Mouse (Mus musculus) CH12F3 (cell line): Measurements from ENCODE around the gene Bud23.
"Not testable (repeated sequence)": the region's sequence is repeated elsewhere in the genome, so short reads cannot be mapped to it uniquely, and the experiment has no call there.

Source experiments
- in situ Hi-C: fragments of 300-500 bp; cut with MboI; formaldehyde crosslinking; loops from 2 replicates; pipeline ENCODE4 v1.14.3; 2020; ENCODE audit warnings: low sequenced_read_pairs

Bud23 gene

GRCm38 (mm10) chr5:135072720-135073119, 8.0 kb upstream of the Bud23 start:
- in situ Hi-C loops: no loop called here

- in situ Hi-C loops: no loop called here
These were observed 7.3 kb upstream of the Bud23 start for GRCm38 (mm10) chr5:135072061-135072460.

GRCm38 (mm10) chr5:135070448-135070847, 5.7 kb upstream of the Bud23 start:
- in situ Hi-C loops: no loop called here

- in situ Hi-C loops: no loop called here
These were observed 1.2 kb upstream of the Bud23 start for GRCm38 (mm10) chr5:135066008-135066407.

- in situ Hi-C loops: no loop called here
These were observed 385 bp downstream of the Bud23 start for GRCm38 (mm10) chr5:135064382-135064766.

DNA sequence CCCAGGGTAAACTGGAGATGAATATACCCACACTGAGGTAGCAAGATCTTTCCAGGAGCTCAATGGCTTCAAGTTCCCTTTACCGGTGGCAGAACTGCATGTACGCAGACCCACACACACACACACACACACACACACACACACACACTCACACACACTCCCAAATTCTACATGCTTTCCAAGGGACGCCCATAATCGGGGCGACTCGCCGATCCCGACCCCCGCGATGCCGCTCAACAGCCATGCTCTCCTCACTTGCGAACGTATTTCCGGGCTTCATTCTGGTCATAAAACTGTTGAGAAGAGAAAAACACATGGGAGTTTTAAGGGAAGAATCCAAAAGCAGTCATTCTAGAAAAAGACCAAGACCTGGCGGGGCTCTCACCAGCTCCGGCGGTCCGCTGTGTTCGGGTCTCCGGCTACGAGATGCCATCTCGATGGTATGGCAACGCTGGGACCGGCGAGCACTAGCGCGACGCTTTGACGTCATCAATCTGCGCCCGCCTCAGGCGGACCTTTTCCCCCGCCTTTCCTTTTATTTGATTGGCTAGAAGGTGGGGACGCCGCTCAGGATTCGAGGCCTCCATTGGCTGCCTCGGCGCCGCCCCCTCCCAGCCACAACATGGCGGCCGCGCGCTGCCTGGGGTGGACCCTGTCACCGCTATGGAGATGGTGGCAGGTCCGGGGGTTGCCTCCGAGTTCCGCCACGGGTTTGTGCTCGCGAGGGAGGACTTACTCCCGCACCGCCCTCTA, 954 bp downstream of the Bud23 start, which contains the start of gene Dnajc30:
Dnajc30 (plus strand) TSS at position 574 of the 753 bp plus-strand sequence.
- in situ Hi-C loops: no loop called here

DNA sequence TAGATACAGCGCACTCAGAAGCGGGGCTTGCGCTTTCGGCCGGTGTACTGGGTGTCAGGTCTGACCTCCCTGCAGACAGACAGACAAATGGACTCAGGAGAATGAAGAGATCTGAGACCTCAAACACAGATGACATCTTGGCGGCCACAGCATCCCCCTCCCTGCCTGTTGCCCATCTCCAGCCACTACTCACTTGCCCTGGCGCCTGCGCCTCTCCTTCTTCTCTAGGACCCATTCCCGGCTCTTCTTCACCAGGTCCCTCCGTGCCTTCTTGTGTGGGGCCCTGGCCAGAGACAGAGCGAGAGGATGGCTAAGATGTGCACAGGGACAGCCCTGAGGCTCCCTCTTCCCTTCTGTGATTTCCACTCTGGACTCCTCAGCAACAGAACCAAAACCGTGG, 11.4 kb downstream of the Bud23 start:
- in situ Hi-C loops: no loop called here

DNA sequence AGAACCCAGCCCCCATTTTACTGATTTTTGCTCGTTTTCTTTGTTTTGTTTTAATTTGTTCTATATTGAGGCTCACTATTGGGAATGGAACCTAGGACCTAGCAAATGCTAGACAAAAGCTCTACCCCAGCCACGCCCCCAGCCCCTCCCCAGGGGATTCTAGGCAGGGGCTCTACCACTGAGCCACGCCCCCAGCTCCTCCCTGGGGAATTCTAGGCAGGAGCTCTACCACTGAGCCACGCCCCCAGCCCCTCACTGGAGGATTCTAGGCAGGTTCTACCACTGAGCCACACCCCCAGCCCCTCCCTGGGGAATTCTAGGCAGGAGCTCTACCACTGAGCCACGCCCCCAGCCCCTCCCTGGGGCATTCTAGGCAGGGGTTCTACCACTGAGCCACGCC, 15.5 kb downstream of the Bud23 start:
- in situ Hi-C loops: not testable (repeated sequence)

- in situ Hi-C loops: no loop called here
These were observed 16.2 kb downstream of the Bud23 start for GRCm38 (mm10) chr5:135048539-135048938.

- in situ Hi-C loops: no loop called here
These were observed 20.2 kb downstream of the Bud23 start for GRCm38 (mm10) chr5:135044575-135044974.

GRCm38 (mm10) chr5:135042105-135042788, 22.5 kb downstream of the Bud23 start:
- in situ Hi-C loops: no loop called here

DNA sequence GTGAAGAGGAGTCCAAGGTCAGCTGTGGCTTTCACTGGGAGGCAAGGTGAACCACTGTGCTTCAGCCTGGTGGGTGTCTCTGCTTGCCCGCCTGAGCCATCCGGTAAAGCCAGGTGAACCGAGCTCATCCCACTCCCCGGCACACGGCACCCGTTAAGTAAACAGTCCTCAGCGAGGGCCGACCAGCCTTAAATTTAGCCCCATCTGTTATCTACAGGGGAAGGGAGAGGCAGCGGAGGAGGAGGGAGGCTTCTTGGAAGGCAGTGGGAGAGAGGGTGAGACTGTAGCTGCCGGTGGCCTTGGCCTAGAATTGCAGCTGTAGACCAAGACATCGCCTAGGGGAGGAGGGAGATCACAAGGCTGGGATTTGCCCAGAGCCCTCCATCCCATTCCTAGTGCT, 24.0 kb downstream of the Bud23 start:
- in situ Hi-C loops: no loop called here

- in situ Hi-C loops: no loop called here
These were observed 24.7 kb downstream of the Bud23 start for GRCm38 (mm10) chr5:135040059-135040458.

GRCm38 (mm10) chr5:135039541-135039940, 25.2 kb downstream of the Bud23 start:
- in situ Hi-C loops: no loop called here

GRCm38 (mm10) chr5:135037946-135038345, 26.8 kb downstream of the Bud23 start:
- in situ Hi-C loops: no loop called here

DNA sequence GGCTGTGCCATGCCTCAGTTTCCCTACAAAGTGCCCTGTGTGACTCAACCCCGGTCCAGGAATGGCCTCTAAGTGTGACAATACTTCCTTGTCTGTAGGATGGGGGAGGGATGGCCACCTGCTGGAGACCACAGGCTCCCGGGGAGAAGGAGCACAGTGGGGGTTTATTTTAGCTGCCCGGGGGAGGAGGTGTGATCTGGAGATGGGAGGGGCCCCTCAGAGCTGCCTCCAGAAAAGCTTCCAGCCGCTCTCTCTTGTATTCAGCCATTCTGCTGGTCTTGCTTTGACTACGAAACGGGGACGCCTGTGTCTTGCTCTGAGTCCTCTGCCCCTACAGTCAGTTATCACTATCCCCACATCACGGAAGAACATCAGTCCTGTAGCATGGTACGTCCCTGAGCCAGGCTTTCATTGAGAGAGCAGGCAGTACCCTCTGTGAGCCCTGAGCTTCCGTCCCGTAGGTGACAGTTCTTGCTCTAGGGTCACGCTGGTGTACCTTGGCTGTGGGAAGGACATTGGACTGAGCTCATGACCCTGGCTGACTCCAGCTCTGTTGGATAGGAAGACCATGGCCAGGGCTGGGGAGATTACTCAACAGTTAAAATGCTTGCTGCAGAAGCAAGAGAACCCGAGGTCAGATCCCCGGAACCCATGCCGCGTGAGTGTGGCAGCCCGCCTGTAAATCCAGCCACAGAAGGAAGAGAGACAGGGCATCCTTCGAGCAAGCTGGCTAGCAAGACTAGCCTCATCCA, 29.0 kb downstream of the Bud23 start:
- in situ Hi-C loops: no loop called here

- in situ Hi-C loops: no loop called here
These were observed 30.2 kb downstream of the Bud23 start for GRCm38 (mm10) chr5:135034593-135034992.

DNA sequence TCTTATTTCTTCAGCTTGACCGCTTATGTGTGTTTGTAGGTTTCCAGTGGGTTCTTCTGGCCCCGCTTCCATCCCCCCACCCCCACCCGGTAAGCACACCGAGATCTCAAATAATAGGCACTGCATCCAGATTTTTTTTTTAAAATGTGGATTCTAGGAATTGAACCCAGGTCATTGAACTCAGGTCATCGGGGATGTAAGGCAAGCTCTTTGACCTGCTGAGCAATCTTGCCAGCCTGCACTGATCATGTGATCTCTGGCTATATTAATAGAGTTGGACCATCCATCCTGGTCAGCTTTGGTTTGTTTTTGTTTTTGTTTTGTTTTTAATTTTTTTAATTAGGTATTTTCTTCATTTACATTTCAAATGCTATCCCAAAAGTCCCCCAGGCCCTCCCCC, 32.2 kb downstream of the Bud23 start:
- in situ Hi-C loops: no loop called here

GRCm38 (mm10) chr5:135029007-135029854, 35.5 kb downstream of the Bud23 start:
- in situ Hi-C loops: no loop called here

DNA sequence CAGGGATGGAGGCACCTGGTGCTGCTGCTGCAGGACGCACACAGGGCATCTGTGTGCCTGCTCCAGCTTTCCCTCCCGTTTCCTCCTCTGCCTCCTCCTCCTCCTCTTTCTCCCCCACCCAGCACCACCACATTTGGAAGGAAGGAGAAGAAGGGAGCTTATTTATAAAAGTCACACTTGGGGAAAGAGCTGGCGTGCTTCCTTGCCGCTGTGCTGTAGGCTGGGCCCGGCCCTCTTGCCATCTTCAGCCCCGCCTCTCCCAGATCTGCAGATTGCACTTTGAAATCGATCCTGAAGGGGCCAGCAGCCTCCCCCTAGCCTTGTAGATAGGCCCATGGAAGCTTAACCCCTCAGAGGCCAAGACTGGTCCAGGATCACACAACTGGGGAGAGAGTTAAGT, 38.9 kb downstream of the Bud23 start:
- in situ Hi-C loops: no loop called here
